Mouse (Mus musculus): ENCODE data around the gene Rbm42. TPM values are rescaled to one million over a fixed set of nuclear protein-coding genes. Genes with fewer than 3 reads are reported as not detected.

The Rbm42 gene
- polyA plus RNA-seq (2016; fragmentation: Nextera tagmentation; extraction: Ambion mirVana), result 151 and 154 TPM in 2 replicates

DNA sequence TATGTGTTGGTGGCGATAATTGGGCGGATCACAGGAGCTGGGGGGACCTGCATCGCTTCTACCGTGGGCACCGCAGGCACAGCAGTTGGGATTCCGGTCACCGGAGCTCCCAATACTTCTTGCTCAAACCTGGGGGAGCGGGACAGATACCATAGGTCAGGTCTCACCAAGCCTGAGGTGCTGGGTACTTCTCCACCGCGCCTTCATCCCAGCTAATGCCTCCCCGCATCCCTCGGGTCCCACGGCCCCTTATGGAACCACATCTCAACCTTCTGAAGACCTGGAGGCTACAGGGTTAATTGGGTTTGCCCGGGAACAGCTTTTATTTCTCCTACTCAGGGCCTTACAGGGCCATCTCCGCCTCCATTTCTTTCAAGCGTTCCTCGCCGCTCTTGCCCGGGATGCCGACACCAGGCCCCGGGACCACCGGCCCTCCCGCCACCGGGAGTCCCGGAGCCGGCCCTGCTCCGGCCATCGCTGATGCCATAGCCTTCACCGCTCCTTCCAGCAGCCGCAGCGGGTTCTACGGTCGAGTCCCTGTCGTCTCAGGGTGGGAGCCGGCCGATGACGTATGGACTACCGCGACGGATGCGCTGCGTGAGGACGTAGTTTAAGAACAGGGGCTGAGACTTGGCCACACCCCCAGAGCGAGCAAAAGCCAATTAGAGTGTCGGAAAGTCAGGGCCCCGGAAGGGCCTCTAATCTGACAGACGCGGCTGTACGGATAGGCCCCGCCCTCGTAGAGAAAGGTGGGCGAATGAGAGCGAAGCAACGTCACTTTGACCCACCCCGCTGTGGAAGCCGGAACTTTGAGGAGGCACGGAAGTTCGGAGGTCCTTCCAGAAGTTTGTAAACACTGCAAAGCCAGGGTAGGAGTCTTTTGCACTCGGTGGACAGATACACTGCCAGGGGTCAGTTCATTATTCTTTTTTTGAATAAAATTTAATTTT is at the start of gene Rbm42:
Rbm42 (minus strand) TSS at position 727 of the 950 bp plus-strand sequence.
- ATAC-seq (ENCODE audit: insufficient number of reproducible peaks, insufficient read depth, low FRiP score, low TSS enrichment), result peak; percentile 98
- H3K27ac ChIP-seq, result peak within 1 kb of the TSS; percentile 46; the same call in 1 of the 2 replicates
- H3K4me2 ChIP-seq (replicated peaks), result peak within 1 kb of the TSS; percentile 92
- H3K4me1 ChIP-seq, result peaks cover 3% of the 10 kb centered on the region; the same call in 1 of the 2 replicates
- peak within 1 kb of the TSS; percentile 92 for H3K9ac ChIP-seq
- 1% methylated on average over 59 of the region's 59 CpGs for WGBS
- peak within 1 kb of the TSS; percentile 88 for H3K4me3 ChIP-seq
- no peaks in the 10 kb centered on the region for H3K27me3 ChIP-seq
- no peaks in the 10 kb centered on the region for H3K9me3 ChIP-seq
- H3K36me3 ChIP-seq, result peaks cover 61% of the 10 kb centered on the region

GRCm38 (mm10) chr7:30698589-30698988 is 48.5 kb upstream of the Rbm42 start, which contains the start of gene 2200002J24Rik:
TSS of gene 2200002J24Rik (plus strand) at chr7:30698926.
- no peak for ATAC-seq (ENCODE audit: insufficient number of reproducible peaks, insufficient read depth, low FRiP score, low TSS enrichment)
- Histone ChIP-seq H3K4me2 (replicated peaks) (no peak within 1 kb of the TSS), H3K27me3 (no peaks in the 10 kb centered on the region), H3K9me3 (no peaks in the 10 kb centered on the region), H3K36me3 (no peaks in the 10 kb centered on the region), H3K27ac (no peak within 1 kb of the TSS), H3K4me3 (no peak within 1 kb of the TSS), H3K9ac (no peak within 1 kb of the TSS), H3K4me1 (no peaks in the 10 kb centered on the region)
- 35% methylated on average over 9 of the region's 9 CpGs for WGBS

- no peak overlapping the region for H3K9ac ChIP-seq
- H3K9me3 ChIP-seq, result no peaks in the 10 kb centered on the region
- WGBS, result 57% methylated on average over 5 of the region's 5 CpGs
- H3K27ac ChIP-seq, result no peak overlapping the region
- no peak overlapping the region for H3K4me2 ChIP-seq (replicated peaks)
- H3K36me3 ChIP-seq, result no peaks in the 10 kb centered on the region
- no peaks in the 10 kb centered on the region for H3K27me3 ChIP-seq
- no peak overlapping the region for H3K4me3 ChIP-seq
- no peaks in the 10 kb centered on the region for H3K4me1 ChIP-seq
- no peak for ATAC-seq (ENCODE audit: insufficient number of reproducible peaks, insufficient read depth, low FRiP score, low TSS enrichment)
These were observed 48.0 kb upstream of the Rbm42 start for GRCm38 (mm10) chr7:30698101-30698500.

GRCm38 (mm10) chr7:30688325-30688724 is 38.2 kb upstream of the Rbm42 start:
- Histone ChIP-seq H3K4me2 (replicated peaks) (no peak overlapping the region), H3K27me3 (peaks cover 21% of the 10 kb centered on the region), H3K9me3 (no peaks in the 10 kb centered on the region), H3K27ac (no peak overlapping the region), H3K36me3 (no peaks in the 10 kb centered on the region), H3K9ac (no peak overlapping the region), H3K4me1 (no peaks in the 10 kb centered on the region), H3K4me3 (no peak overlapping the region)
- WGBS, result 65% methylated on average over 6 of the region's 6 CpGs
- no peak for ATAC-seq (ENCODE audit: insufficient number of reproducible peaks, insufficient read depth, low FRiP score, low TSS enrichment)

- no peak overlapping the region for H3K9ac ChIP-seq
- H3K4me3 ChIP-seq, result no peak overlapping the region
- H3K9me3 ChIP-seq, result no peaks in the 10 kb centered on the region
- WGBS, result 73% methylated on average over 2 of the region's 2 CpGs
- H3K27me3 ChIP-seq, result peaks cover 20% of the 10 kb centered on the region
- no peaks in the 10 kb centered on the region for H3K4me1 ChIP-seq
- no peak overlapping the region for H3K4me2 ChIP-seq (replicated peaks)
- H3K36me3 ChIP-seq, result no peaks in the 10 kb centered on the region
- ATAC-seq (ENCODE audit: insufficient number of reproducible peaks, insufficient read depth, low FRiP score, low TSS enrichment), result no peak
- no peak overlapping the region for H3K27ac ChIP-seq
These were observed 33.3 kb upstream of the Rbm42 start for GRCm38 (mm10) chr7:30683425-30683824.

- Histone ChIP-seq H3K9ac (no peak overlapping the region), H3K27me3 (peaks cover 6% of the 10 kb centered on the region), H3K4me2 (replicated peaks) (no peak overlapping the region), H3K27ac (no peak overlapping the region), H3K9me3 (no peaks in the 10 kb centered on the region), H3K4me1 (no peaks in the 10 kb centered on the region), H3K36me3 (no peaks in the 10 kb centered on the region), H3K4me3 (no peak overlapping the region)
- 60% methylated on average over 5 of the region's 5 CpGs for WGBS
- ATAC-seq (ENCODE audit: insufficient number of reproducible peaks, insufficient read depth, low FRiP score, low TSS enrichment), result no peak
These were observed 31.8 kb upstream of the Rbm42 start for GRCm38 (mm10) chr7:30681897-30682296.

GRCm38 (mm10) chr7:30678263-30678975 is 28.3 kb upstream of the Rbm42 start:
- no peak overlapping the region for H3K4me2 ChIP-seq (replicated peaks)
- 67% methylated on average over 5 of the region's 5 CpGs for WGBS
- no peaks in the 10 kb centered on the region for H3K36me3 ChIP-seq
- ATAC-seq (ENCODE audit: insufficient number of reproducible peaks, insufficient read depth, low FRiP score, low TSS enrichment), result no peak
- H3K9ac ChIP-seq, result no peak overlapping the region
- no peak overlapping the region for H3K4me3 ChIP-seq
- no peaks in the 10 kb centered on the region for H3K27me3 ChIP-seq
- H3K27ac ChIP-seq, result no peak overlapping the region
- H3K9me3 ChIP-seq, result no peaks in the 10 kb centered on the region
- H3K4me1 ChIP-seq, result no peaks in the 10 kb centered on the region

DNA sequence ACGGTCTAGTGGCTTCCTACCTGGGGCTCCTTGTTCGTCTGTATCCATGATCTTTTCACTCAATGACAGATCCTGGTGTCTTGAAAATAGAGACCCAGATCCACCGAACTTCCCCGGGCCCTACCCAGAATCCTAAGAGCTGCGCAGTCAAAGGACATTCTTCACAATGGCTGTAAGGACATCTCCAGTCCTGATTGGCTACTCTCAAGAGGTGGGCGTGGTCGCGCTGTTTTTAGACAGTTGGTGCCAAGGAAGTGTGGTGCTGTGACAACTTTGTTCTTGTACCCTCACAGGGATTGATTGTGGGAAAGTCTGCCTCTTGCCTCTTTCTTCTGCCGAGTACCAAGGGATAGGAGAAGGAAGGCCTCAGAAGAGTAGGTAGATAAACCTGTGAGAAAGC is 21.4 kb upstream of the Rbm42 start, which contains the start of gene Pmis2:
Pmis2 (minus strand) TSS at position 126 of the 400 bp plus-strand sequence.
- no peak within 1 kb of the TSS for H3K9ac ChIP-seq
- no peak within 1 kb of the TSS for H3K27ac ChIP-seq
- no peak within 1 kb of the TSS for H3K4me3 ChIP-seq
- 74% methylated on average over 9 of the region's 9 CpGs for WGBS
- no peak within 1 kb of the TSS for H3K4me2 ChIP-seq (replicated peaks)
- H3K27me3 ChIP-seq, result 0 out of 2 replicates have a peak, but pooled peaks cover 3% of the 10 kb centered on the region
- ATAC-seq (ENCODE audit: insufficient number of reproducible peaks, insufficient read depth, low FRiP score, low TSS enrichment), result no peak
- H3K9me3 ChIP-seq, result no peaks in the 10 kb centered on the region
- no peaks in the 10 kb centered on the region for H3K4me1 ChIP-seq
- no peaks in the 10 kb centered on the region for H3K36me3 ChIP-seq

DNA sequence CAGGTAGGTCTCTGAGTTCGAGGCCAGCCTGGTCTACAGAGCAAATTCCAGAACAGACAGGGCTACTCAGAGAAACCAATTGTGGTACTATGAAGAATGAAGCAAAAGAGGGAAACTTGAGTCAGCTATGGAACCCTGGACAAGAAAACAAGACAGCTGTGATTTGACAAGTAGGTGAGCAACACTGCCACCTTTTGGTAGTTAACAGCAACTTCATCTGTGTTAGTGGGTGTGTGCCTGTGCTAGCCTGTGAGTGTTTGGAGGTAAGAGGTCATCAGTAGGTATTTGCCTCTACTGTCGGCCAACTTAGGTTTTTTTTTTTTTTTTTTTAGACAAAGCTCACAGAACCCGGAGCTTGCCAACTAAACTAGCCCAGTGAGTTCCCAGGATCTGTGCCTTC is 19.1 kb upstream of the Rbm42 start:
- Histone ChIP-seq H3K9me3 (no peaks in the 10 kb centered on the region), H3K4me3 (no peak overlapping the region), H3K36me3 (no peaks in the 10 kb centered on the region), H3K9ac (no peak overlapping the region), H3K4me1 (0 out of 2 replicates have a peak, but pooled peaks cover 5% of the 10 kb centered on the region), H3K27ac (no peak overlapping the region), H3K27me3 (0 out of 2 replicates have a peak, but pooled peaks cover 3% of the 10 kb centered on the region), H3K4me2 (replicated peaks) (no peak overlapping the region)
- ATAC-seq (ENCODE audit: insufficient number of reproducible peaks, insufficient read depth, low FRiP score, low TSS enrichment), result no peak
- 41% methylated on average over 3 of the region's 3 CpGs for WGBS

GRCm38 (mm10) chr7:30665321-30665720 is 15.2 kb upstream of the Rbm42 start:
- H3K9me3 ChIP-seq, result no peaks in the 10 kb centered on the region
- H3K36me3 ChIP-seq, result peaks cover 14% of the 10 kb centered on the region
- no peak; the same call in 1 of the 2 replicates for ATAC-seq (ENCODE audit: insufficient number of reproducible peaks, insufficient read depth, low FRiP score, low TSS enrichment)
- 0 out of 2 replicates have a peak, but pooled peaks cover 6% of the 10 kb centered on the region for H3K4me1 ChIP-seq
- H3K4me3 ChIP-seq, result peak overlapping the region; percentile 68
- peak overlapping the region; percentile 83 for H3K4me2 ChIP-seq (replicated peaks)
- H3K27ac ChIP-seq, result no peak overlapping the region
- 7% methylated on average over 11 of the region's 11 CpGs for WGBS
- H3K27me3 ChIP-seq, result 0 out of 2 replicates have a peak, but pooled peaks cover 3% of the 10 kb centered on the region
- peak overlapping the region; percentile 66 for H3K9ac ChIP-seq

- Histone ChIP-seq H3K9me3 (no peaks in the 10 kb centered on the region), H3K27ac (no peak within 1 kb of the TSS), H3K4me1 (0 out of 2 replicates have a peak, but pooled peaks cover 6% of the 10 kb centered on the region), H3K4me3 (peak within 1 kb of the TSS; percentile 68), H3K36me3 (peaks cover 21% of the 10 kb centered on the region), H3K4me2 (replicated peaks) (peak within 1 kb of the TSS; percentile 83), H3K9ac (peak within 1 kb of the TSS; percentile 66), H3K27me3 (0 out of 2 replicates have a peak, but pooled peaks cover 3% of the 10 kb centered on the region)
- peak; percentile 87 for ATAC-seq (ENCODE audit: insufficient number of reproducible peaks, insufficient read depth, low FRiP score, low TSS enrichment)
- WGBS, result 1% methylated on average over 34 of the region's 34 CpGs
These were observed 14.5 kb upstream of the Rbm42 start, which contains the start of gene Haus5 for GRCm38 (mm10) chr7:30664529-30665200. TSS of gene Haus5 (minus strand) at chr7:30664994.

Measured in embryonic facial prominence, embryonic 12.5 days (tissue).